Mouse (Mus musculus): ENCODE measurements around the gene Ampd3.

GRCm38 (mm10) chr7:110718505-110718904 is 49.5 kb upstream of the Ampd3 start:
- no peak for TF ChIP-seq GATA1 (IDR thresholded peaks at IDR 0.05; ENCODE audit: low read length)
- no peak for TF ChIP-seq TAL1 (IDR thresholded peaks at IDR 0.05; ENCODE audit: low read length)

Measured in erythroblast, embryonic 14.5 days (primary cell).